Mouse (Mus musculus) testis, adult 2 months (tissue): ENCODE data around the gene Atxn7l3. TPM values are rescaled to one million over a fixed set of nuclear protein-coding genes. Genes with fewer than 3 reads are reported as not detected.
A peak's percentile ranks its signal among the peaks of the same experiment; 100 is the strongest.
"Not testable (repeated sequence)": the region's sequence is repeated elsewhere in the genome, so short reads cannot be mapped to it uniquely, and the experiment has no call there.

Source experiments
- H3K27ac ChIP-seq: fragments of 200-500 bp; 2 replicates; pipeline ENCODE4 v1.5.1; 2012; ENCODE audit warnings: low read depth, low read length; ENCODE audit not compliant: control insufficient read depth, insufficient read depth
- H3K27me3 ChIP-seq: fragments of 200-500 bp; 2 replicates; pipeline ENCODE4 v1.6.1; 2012; ENCODE audit warnings: mild to moderate bottlenecking, low read length, moderate library complexity; ENCODE audit not compliant: control insufficient read depth, insufficient read depth
- H3K36me3 ChIP-seq: fragments of 200-500 bp; 2 replicates; pipeline ENCODE4 v1.6.1; 2012; ENCODE audit warnings: mild to moderate bottlenecking, low read length; ENCODE audit not compliant: control insufficient read depth, insufficient read depth
- H3K4me1 ChIP-seq: fragments of 200-500 bp; 2 replicates; pipeline ENCODE4 v1.6.1; 2012; ENCODE audit warnings: low read length; ENCODE audit not compliant: control insufficient read depth, insufficient read depth
- H3K4me3 ChIP-seq: fragments of 200-500 bp; 2 replicates; pipeline ENCODE4 v1.5.1; 2012; ENCODE audit warnings: low read depth, mild to moderate bottlenecking, low read length, moderate library complexity, mixed read lengths; ENCODE audit not compliant: control insufficient read depth
- CTCF ChIP-seq: fragments of 200-500 bp; IDR thresholded peaks from 2 replicates; pipeline ENCODE4 v1.5.1; 2012; ENCODE audit warnings: low read depth, mild to moderate bottlenecking, inconsistent platforms, low read length, moderate library complexity; ENCODE audit not compliant: control insufficient read depth, insufficient read depth, insufficient replicate concordance
- POLR2A ChIP-seq: fragments of 200-500 bp; IDR thresholded peaks from 2 replicates; pipeline ENCODE4 v1.6.1; 2012; ENCODE audit warnings: low read depth, mild to moderate bottlenecking, inconsistent platforms, low read length, moderate library complexity; ENCODE audit not compliant: control insufficient read depth
- polyA plus RNA-seq: library from polyadenylated mRNA; depleted of rRNA; stranded (reverse); fragments of >200 nt; gene quantifications from 2 replicates; pipeline ENCODE4 v1.2.3, GENCODE M21; 2012

Atxn7l3 gene
- polyA plus RNA-seq, 1 experiment, result 16.8 TPM

GRCm38 (mm10) chr11:102285095-102285834, 11.2 kb downstream of the Atxn7l3 start:
- Histone ChIP-seq H3K27ac (peak overlapping the region; percentile 88), H3K27me3 (no peaks in the 10 kb centered on the region), H3K36me3 (no peaks in the 10 kb centered on the region; the same call in 1 of the 2 replicates), H3K4me3 (peak overlapping the region; percentile 99), H3K4me1 (no peaks in the 10 kb centered on the region; the same call in 1 of the 2 replicates)
- no peak for TF ChIP-seq CTCF
- TF ChIP-seq POLR2A, result no peak

- Histone ChIP-seq H3K4me3 (peak within 1 kb of the TSS; percentile 99), H3K27ac (peak within 1 kb of the TSS; percentile 88), H3K4me1 (no peaks in the 10 kb centered on the region; the same call in 1 of the 2 replicates), H3K27me3 (no peaks in the 10 kb centered on the region), H3K36me3 (no peaks in the 10 kb centered on the region)
- TF ChIP-seq POLR2A (peak; percentile 41), CTCF (no peak)
These were observed 11.8 kb downstream of the Atxn7l3 start, which contains the start of gene Tmub2 for GRCm38 (mm10) chr11:102284501-102285094. Tmub2 (plus strand) TSS chr11:102284931.

GRCm38 (mm10) chr11:102283922-102284321, 12.5 kb downstream of the Atxn7l3 start:
- no peak overlapping the region for H3K27ac ChIP-seq
- no peaks in the 10 kb centered on the region for H3K27me3 ChIP-seq
- no peak for TF ChIP-seq POLR2A
- TF ChIP-seq CTCF, result no peak
- H3K36me3 ChIP-seq, result no peaks in the 10 kb centered on the region
- H3K4me3 ChIP-seq, result peak overlapping the region; percentile 99
- no peaks in the 10 kb centered on the region; the same call in 1 of the 2 replicates for H3K4me1 ChIP-seq

DNA sequence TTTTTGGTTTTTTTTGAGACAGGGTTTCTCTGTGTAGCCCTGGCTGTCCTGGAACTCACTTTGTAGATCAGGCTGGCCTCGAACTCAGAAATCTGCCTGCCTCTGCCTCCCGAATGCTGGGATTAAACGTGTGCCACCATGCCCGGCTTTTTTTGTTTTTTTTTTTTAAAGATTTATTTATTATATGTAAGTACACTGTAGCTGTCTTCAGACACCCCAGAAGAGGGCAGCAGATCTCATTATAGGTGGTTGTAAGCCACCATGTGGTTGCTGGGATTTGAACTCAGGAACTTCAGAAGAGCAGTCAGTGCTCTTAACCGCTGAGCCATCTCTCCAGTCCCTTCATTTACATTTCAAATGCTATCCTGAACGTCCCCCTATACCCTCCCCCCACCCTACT, 16.2 kb downstream of the Atxn7l3 start:
- not testable (repeated sequence) for H3K36me3 ChIP-seq, H3K4me3 ChIP-seq, H3K27me3 ChIP-seq, H3K27ac ChIP-seq, H3K4me1 ChIP-seq

- H3K4me3 ChIP-seq, result no peak overlapping the region
- H3K36me3 ChIP-seq, result no peaks in the 10 kb centered on the region
- no peak overlapping the region for H3K27ac ChIP-seq
- H3K27me3 ChIP-seq, result no peaks in the 10 kb centered on the region
- H3K4me1 ChIP-seq, result peaks cover 6% of the 10 kb centered on the region
- no peak for TF ChIP-seq CTCF
- TF ChIP-seq POLR2A, result no peak
These were observed 16.8 kb downstream of the Atxn7l3 start for GRCm38 (mm10) chr11:102279595-102279994.

GRCm38 (mm10) chr11:102277754-102278153, 18.7 kb downstream of the Atxn7l3 start:
- H3K4me3 ChIP-seq, result no peak overlapping the region
- TF ChIP-seq CTCF, result no peak
- no peak for TF ChIP-seq POLR2A

DNA sequence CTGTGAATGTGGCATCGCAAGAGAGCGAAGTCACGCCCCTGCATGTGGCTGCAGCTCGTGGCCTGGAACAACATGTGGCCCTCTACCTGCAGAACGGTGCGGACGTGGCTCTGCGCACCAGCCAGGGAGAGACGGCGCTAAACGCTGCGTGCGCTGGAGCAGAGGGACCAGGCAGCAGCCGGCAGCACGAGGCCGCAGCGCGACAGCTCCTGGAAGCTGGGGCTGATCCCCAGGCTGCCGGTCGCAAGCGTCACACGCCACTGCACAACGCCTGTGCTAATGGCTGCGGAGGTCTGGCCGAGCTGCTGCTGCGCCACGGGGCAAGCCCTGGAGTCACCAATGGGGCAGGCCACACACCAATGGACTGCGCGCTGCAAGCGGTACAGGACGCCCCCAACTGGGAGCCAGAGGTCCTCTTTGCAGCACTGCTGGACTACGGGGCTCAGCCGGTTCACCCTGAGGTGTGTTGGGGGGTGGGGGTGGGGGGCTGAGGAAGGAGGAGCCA, 20.0 kb downstream of the Atxn7l3 start:
- no peaks in the 10 kb centered on the region for H3K27me3 ChIP-seq
- TF ChIP-seq CTCF, result no peak
- no peak for TF ChIP-seq POLR2A
- H3K27ac ChIP-seq, result no peak overlapping the region
- H3K4me3 ChIP-seq, result peak overlapping the region; percentile 2; the same call in 1 of the 2 replicates
- H3K4me1 ChIP-seq, result peaks cover 6% of the 10 kb centered on the region
- H3K36me3 ChIP-seq, result no peaks in the 10 kb centered on the region

More at GRCm38 (mm10) chr11:102277754-102278153, 18.7 kb downstream of the Atxn7l3 start:
- Histone ChIP-seq H3K36me3 (no peaks in the 10 kb centered on the region), H3K4me1 (peaks cover 6% of the 10 kb centered on the region), H3K27me3 (no peaks in the 10 kb centered on the region), H3K27ac (no peak overlapping the region)
